Mouse (Mus musculus) stomach, embryonic 14.5 days (tissue): ENCODE data around the gene Ms4a5. TPM values are rescaled to one million over a fixed set of nuclear protein-coding genes. Genes with fewer than 3 reads are reported as not detected.
"Not testable (repeated sequence)": the region's sequence is repeated elsewhere in the genome, so short reads cannot be mapped to it uniquely, and the experiment has no call there.

ENCODE experiments used
- ATAC-seq: fragments of 200-750 bp; cut with Nextera tagmentation; 2 replicates; pipeline ENCODE4 v1.8.0; 2017; ENCODE audit warnings: low read depth, moderate TSS enrichment; ENCODE audit not compliant: insufficient number of reproducible peaks, insufficient read depth, low FRiP score
- H3K27ac ChIP-seq: fragments of 300-500 bp; sonication (generic); 2 replicates; pipeline ENCODE4 v1.5.1; 2014; ENCODE audit warnings: mild to moderate bottlenecking, low read length, moderate library complexity, mixed read lengths
- H3K27me3 ChIP-seq: fragments of 300-500 bp; sonication (generic); 2 replicates; pipeline ENCODE4 v1.6.1; 2014; ENCODE audit warnings: low read length, control low read depth, mixed read lengths; ENCODE audit not compliant: control insufficient read depth, insufficient read depth
- H3K36me3 ChIP-seq: fragments of 300-500 bp; sonication (generic); 2 replicates; pipeline ENCODE4 v1.6.1; 2014; ENCODE audit warnings: mild to moderate bottlenecking, control low read depth, low read length, moderate library complexity, mixed read lengths; ENCODE audit not compliant: control insufficient read depth, insufficient read depth
- H3K4me1 ChIP-seq: fragments of 300-500 bp; sonication (generic); 2 replicates; pipeline ENCODE4 v1.6.1; 2014; ENCODE audit warnings: low read length, control low read depth, mixed read lengths; ENCODE audit not compliant: control insufficient read depth, insufficient read depth
- H3K4me2 ChIP-seq: fragments of 300-500 bp; sonication (generic); replicated peaks from 2 replicates; pipeline ENCODE4 v1.6.1; 2014; ENCODE audit warnings: low read depth, low read length, control low read depth
- H3K4me3 ChIP-seq: fragments of 300-500 bp; sonication (generic); 2 replicates; pipeline ENCODE4 v1.5.1; 2014; ENCODE audit warnings: low read depth, low read length, control low read depth
- H3K9ac ChIP-seq: fragments of 300-500 bp; sonication (generic); replicated peaks from 2 replicates; pipeline ENCODE4 v1.6.1; 2014; ENCODE audit warnings: low read depth, mild to moderate bottlenecking, control low read depth, low read length, moderate library complexity, mixed read lengths
- H3K9me3 ChIP-seq: fragments of 300-500 bp; sonication (generic); 2 replicates; pipeline ENCODE4 v1.6.1; 2016; ENCODE audit warnings: low read depth, low read length, control low read depth; ENCODE audit not compliant: control insufficient read depth
- WGBS: fragments of 180-500 bp; shearing (Covaris S2); extraction: QIAGEN DNeasy Blood & Tissue Kit; methylation state at CpG from one replicate; pipeline ENCODE4 v1.1.7; 2014; 5-methylcytosine and 5-hydroxymethylcytosine counted together
- polyA plus RNA-seq: library from polyadenylated mRNA; unstranded; fragments of >200 nt; fragmentation: Nextera tagmentation; extraction: Ambion mirVana; gene quantifications from 2 replicates; pipeline ENCODE4 v1.2.1, GENCODE M21; 2014

The Ms4a5 gene
- polyA plus RNA-seq, 1 experiment from 2014 or later: not detected

DNA sequence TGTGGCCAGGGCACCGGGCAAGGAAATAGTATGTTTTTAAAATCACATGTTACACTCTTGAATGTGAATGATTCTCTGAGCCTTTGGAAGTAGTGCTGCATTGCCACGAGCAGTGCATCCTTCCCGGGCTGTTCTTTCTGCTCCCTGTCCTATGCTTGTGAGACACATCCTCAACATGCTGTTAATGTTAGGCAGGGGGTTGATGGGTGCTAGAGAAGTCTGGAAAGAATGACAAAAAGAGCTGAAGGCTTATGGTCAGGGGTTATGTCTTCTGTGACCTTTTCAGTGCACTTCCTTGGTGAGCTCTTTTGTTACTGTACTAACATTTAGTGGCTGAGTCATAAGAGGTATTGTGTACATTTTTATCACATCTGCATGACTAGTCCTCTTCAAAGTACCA lies 3.5 kb downstream of the Ms4a5 start:
- no peaks in the 10 kb centered on the region for H3K27me3 ChIP-seq
- no peak for ATAC-seq
- no peak overlapping the region for H3K27ac ChIP-seq
- WGBS: 80% methylated on average over 3 of the region's 3 CpGs
- H3K4me1 ChIP-seq: peaks cover 6% of the 10 kb centered on the region; the same call in 1 of the 2 replicates
- no peaks in the 10 kb centered on the region for H3K36me3 ChIP-seq
- no peaks in the 10 kb centered on the region for H3K9me3 ChIP-seq
- H3K9ac ChIP-seq: no peak overlapping the region
- H3K4me3 ChIP-seq: no peak overlapping the region
- H3K4me2 ChIP-seq: no peak overlapping the region

DNA sequence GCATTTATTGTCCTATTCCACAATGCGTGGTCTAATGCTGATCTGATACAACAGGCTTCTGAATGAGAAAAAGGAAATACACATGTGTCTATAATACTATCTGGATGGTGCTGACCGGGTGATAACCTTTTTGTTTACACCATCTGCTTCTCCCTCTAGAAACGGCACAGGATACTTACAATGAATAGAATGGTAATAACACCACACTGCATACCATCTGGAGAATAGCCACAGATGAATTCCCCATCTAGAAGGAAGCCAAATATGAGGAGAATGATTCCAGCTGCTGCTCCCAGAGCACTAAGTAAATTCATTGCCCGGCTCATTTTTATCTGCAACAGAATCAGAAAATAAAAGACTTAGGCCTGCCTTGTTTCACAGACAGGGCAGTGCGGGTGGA lies 7.2 kb downstream of the Ms4a5 start:
- no peak overlapping the region for H3K9ac ChIP-seq
- H3K4me3 ChIP-seq: no peak overlapping the region
- WGBS: 17% methylated on average over 5 of the region's 5 CpGs
- peaks cover 6% of the 10 kb centered on the region; the same call in 1 of the 2 replicates for H3K4me1 ChIP-seq
- no peaks in the 10 kb centered on the region for H3K9me3 ChIP-seq
- no peak overlapping the region for H3K4me2 ChIP-seq
- ATAC-seq: peak; percentile 67; the same call in 1 of the 2 replicates
- H3K27me3 ChIP-seq: no peaks in the 10 kb centered on the region
- H3K36me3 ChIP-seq: no peaks in the 10 kb centered on the region
- no peak overlapping the region for H3K27ac ChIP-seq

DNA sequence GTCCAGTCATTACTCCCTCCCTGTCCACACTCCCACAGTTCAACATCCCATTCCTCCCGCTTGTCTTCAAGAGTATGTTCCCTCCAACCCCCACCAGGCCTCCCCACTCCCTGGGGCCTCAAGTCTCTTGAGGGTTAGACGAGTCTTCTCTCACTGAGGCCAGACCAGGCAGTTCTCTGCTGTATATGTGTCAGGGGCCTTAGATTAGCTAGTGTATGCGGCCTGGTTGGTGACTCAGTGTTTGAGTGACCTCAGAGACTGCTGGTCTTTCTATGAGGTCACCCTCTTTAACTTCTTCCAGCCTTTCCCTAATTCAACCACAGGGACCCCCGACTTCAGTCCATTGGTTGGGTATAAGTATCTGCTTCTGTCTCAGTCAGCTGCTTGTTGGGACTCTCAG lies 16.7 kb downstream of the Ms4a5 start:
- ATAC-seq: no peak
- no peak overlapping the region for H3K4me2 ChIP-seq
- H3K4me1 ChIP-seq: no peaks in the 10 kb centered on the region
- H3K4me3 ChIP-seq: no peak overlapping the region
- H3K36me3 ChIP-seq: no peaks in the 10 kb centered on the region
- no peaks in the 10 kb centered on the region for H3K9me3 ChIP-seq
- 73% methylated on average over 4 of the region's 4 CpGs for WGBS
- H3K9ac ChIP-seq: no peak overlapping the region
- no peak overlapping the region for H3K27ac ChIP-seq
- no peaks in the 10 kb centered on the region for H3K27me3 ChIP-seq

DNA sequence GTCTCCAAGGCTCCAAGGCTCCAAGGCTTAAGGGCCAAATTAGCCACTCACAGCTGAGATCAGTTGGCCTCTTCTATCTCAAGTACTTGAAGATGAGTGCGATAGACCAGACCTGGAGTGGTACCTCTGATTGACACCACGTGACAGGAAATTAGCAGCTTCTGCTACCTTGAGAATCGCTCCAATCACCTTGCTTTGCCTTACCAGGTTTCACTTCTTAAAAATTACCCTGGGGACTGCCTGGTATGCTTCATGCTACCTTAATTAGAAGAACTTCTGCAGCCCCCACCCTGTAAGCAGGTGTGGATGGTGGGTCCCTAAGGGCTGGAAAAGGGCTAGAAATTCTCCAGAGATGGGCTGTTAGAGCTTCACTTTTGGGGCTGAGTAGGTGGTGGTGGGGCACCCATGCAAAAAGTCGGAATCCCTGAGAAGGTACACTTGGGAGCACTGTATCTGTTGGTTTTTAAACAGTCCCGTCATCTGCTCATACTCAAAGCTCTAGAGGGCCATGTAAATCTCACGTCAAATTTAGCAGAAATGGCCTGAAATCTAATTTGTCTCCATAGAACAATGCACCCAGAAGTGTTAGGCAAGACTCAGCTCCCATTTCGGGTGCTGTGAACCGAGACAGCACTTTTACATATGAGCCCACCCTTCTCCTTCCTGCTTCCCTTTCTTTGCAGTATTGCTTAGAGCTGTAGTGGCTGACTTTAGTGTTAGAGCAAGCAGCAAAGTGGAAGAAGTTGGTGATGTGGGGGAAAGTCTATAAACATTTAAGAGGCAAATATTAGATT lies 17.4 kb downstream of the Ms4a5 start, which contains the start of gene Ms4a1:
Ms4a1 (minus strand) TSS at position 190 of the 794 bp plus-strand sequence.
- no peak within 1 kb of the TSS for H3K9ac ChIP-seq
- ATAC-seq: no peak
- no peak within 1 kb of the TSS for H3K4me2 ChIP-seq
- H3K4me3 ChIP-seq: no peak within 1 kb of the TSS
- no peaks in the 10 kb centered on the region for H3K9me3 ChIP-seq
- no peaks in the 10 kb centered on the region for H3K27me3 ChIP-seq
- H3K36me3 ChIP-seq: no peaks in the 10 kb centered on the region
- H3K27ac ChIP-seq: no peak within 1 kb of the TSS
- H3K4me1 ChIP-seq: no peaks in the 10 kb centered on the region
- WGBS: 84% methylated on average over 8 of the region's 8 CpGs

DNA sequence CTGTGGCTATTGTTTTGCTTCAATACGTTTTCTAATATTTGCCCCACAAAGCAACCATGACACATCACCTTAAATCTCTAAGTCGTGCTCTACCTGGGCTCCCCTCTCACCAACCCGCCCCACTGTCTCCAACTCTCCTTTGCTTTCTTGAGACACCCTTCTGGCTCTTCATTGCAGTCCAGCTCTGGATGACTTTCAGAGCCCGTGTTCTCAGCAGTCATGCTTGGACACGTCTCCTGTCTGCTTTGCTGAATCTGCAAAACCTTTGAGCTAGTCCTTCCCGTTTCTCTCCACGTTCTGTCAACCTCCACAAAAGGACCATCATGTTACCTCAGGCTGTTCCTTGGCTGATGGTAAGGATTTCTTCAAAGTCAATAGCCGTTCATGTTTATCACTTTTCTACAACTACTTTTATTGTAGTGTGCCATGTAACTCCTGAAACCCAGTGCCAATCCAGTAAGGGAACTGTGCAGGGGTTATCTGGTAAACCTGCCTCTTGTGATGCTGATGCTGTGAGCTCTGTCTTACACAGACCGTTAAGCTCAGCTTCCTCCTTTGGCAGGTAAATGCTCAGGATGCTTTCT lies 19.0 kb downstream of the Ms4a5 start:
- Histone ChIP-seq H3K9ac (no peak overlapping the region), H3K36me3 (no peaks in the 10 kb centered on the region), H3K4me1 (no peaks in the 10 kb centered on the region), H3K9me3 (no peaks in the 10 kb centered on the region), H3K4me2 (no peak overlapping the region), H3K4me3 (no peak overlapping the region), H3K27ac (no peak overlapping the region), H3K27me3 (no peaks in the 10 kb centered on the region)
- WGBS: 81% methylated on average over 9 of the region's 9 CpGs
- ATAC-seq: no peak

DNA sequence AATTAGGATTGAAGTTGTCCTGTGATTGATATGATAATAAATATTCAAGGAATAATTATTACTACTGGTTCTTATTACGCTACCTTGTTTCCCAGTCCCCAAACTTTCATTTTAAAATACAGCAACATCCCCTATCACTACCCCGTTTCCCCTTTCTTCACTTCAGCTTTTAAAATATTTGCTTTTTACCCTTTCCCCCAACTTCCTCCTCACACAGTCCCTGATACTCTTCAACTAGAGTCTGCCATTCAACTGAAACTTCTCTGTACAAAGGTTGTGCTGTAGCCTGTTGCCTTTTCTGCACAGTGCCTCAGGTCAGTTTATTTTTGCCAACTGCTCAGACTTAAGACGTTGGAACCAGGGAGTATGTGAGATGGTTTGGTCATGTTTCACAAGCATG lies 20.1 kb downstream of the Ms4a5 start:
- no peak overlapping the region for H3K9ac ChIP-seq
- H3K4me1 ChIP-seq: no peaks in the 10 kb centered on the region
- no peaks in the 10 kb centered on the region for H3K36me3 ChIP-seq
- H3K4me3 ChIP-seq: no peak overlapping the region
- no peak overlapping the region for H3K27ac ChIP-seq
- no peaks in the 10 kb centered on the region for H3K9me3 ChIP-seq
- H3K4me2 ChIP-seq: no peak overlapping the region
- WGBS: 66% methylated on average over 3 of the region's 3 CpGs
- ATAC-seq: no peak
- no peaks in the 10 kb centered on the region for H3K27me3 ChIP-seq

DNA sequence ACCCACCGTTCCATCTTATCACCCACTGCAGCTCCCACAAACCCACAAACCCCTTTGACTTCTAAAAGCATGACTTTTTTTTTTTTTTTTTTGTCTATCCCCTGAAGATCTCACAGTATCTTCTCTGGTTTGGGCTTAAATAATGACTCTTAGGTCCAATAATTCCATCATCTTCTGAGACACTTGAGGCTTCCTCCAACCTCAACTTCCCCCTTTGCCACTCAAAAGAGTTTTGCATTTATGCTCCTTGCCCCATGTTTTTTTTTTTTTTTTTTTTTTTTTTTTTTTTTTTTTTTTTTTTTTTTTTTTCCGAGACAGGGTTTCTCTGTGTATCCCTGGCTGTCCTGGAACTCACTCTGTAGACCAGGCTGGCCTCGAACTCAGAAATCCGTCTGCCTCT lies 20.7 kb downstream of the Ms4a5 start:
- not testable (repeated sequence) for H3K9ac ChIP-seq, H3K27ac ChIP-seq, ATAC-seq, H3K4me1 ChIP-seq, H3K9me3 ChIP-seq, H3K27me3 ChIP-seq, H3K4me2 ChIP-seq, H3K4me3 ChIP-seq, H3K36me3 ChIP-seq
- 55% methylated on average over 4 of the region's 4 CpGs for WGBS

DNA sequence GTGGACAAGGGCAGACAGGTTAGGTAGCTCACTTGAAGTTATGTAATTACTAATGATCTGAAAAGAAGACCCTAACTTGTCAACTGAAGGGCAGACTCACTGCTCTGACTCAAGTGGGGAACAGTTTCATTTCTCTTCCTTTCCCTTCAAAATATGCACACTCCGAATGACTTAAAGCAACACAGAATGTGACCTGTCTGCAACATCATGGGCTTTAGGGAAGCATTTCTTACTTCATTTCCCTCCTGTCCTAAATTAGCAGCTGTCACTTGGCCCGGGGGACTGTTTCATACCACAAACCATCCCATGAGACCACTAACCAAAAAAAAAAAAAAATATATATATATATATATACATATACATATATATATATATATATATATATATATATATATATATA lies 22.2 kb downstream of the Ms4a5 start:
- WGBS: 77% methylated on average over 2 of the region's 2 CpGs
- ATAC-seq: no peak
- H3K4me2 ChIP-seq: no peak overlapping the region
- no peaks in the 10 kb centered on the region for H3K9me3 ChIP-seq
- no peak overlapping the region for H3K4me3 ChIP-seq
- H3K4me1 ChIP-seq: no peaks in the 10 kb centered on the region
- H3K36me3 ChIP-seq: no peaks in the 10 kb centered on the region
- H3K27ac ChIP-seq: no peak overlapping the region
- H3K9ac ChIP-seq: no peak overlapping the region
- no peaks in the 10 kb centered on the region for H3K27me3 ChIP-seq
